ENCODE assay signal across 17 mouse cellular contexts in the genomic region with DNA sequence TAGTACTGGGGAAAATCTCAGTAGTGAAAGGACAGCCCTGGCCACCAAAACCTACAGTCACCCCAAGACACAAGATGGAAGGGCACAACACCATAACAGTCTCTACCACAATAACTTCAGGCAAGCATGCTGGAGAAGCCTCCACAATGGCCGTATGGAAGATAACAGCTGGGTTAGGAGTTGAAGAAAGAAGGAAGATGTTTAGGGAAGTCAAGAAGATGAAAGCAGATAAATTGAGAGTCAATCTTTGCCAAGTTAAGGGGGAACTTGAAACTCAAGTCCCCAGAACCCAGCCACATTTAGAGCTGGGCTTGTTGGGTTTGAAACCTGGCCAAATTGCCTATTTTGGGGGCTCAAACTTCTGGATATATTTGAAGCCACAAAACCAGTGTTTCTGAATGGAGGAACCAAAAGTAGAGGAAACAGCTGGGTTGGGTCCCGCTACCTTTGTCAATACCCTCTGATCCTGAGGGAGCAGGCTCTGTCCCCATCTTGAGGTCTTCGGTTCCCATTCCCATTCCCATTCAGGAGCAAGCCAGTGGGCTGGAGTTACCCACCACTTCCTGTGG.
"Had no signal": no experiment of that assay in that cellular context is flagged by ENCODE, and none has a peak within 500 bp of the region (broad histone marks: within the 10 kb centered on the region; RNA-seq: fewer than 3 reads in every experiment).

No protein-coding gene starts in this region.

- DNase-seq: lung, adult 18-20 months; lung, embryonic 14.5 days; lung, postnatal 10 days; lung, postnatal 4 days; midbrain, embryonic 14.5 days; right cerebral cortex, postnatal 14 days; thymus, adult 2 months; thymus, postnatal 25 days; thymus, postnatal 4 days had no signal

- H3K4me3 ChIP-seq: midbrain, embryonic 10.5 days; midbrain, embryonic 12.5 days; myocyte; neural tube, embryonic 13.5 days; neural tube, embryonic 15.5 days; stomach, embryonic 15.5 days had no signal

- H3K4me2 ChIP-seq: lung, embryonic 14.5 days; midbrain, embryonic 12.5 days; neural tube, embryonic 13.5 days; neural tube, embryonic 15.5 days; stomach, embryonic 15.5 days had no signal

- H3K9ac ChIP-seq: lung, embryonic 14.5 days; midbrain, embryonic 12.5 days; neural tube, embryonic 13.5 days; neural tube, embryonic 15.5 days; stomach, embryonic 15.5 days had no signal

- H3K9me3 ChIP-seq: midbrain, embryonic 10.5 days; midbrain, embryonic 12.5 days; neural tube, embryonic 13.5 days; neural tube, embryonic 15.5 days; stomach, embryonic 15.5 days had no signal

- ATAC-seq: midbrain, embryonic 16.5 days had no signal

- H3K27ac ChIP-seq: midbrain, embryonic 10.5 days; midbrain, embryonic 12.5 days; neural tube, embryonic 13.5 days; neural tube, embryonic 15.5 days; stomach, embryonic 15.5 days; stomach, postnatal 0 days had no signal

- H3K4me1 ChIP-seq: midbrain, embryonic 10.5 days; midbrain, embryonic 12.5 days; neural tube, embryonic 13.5 days; neural tube, embryonic 15.5 days; stomach, embryonic 15.5 days had no signal

- H3K27me3 ChIP-seq: midbrain, embryonic 12.5 days; neural tube, embryonic 13.5 days; neural tube, embryonic 15.5 days; stomach, embryonic 15.5 days had no signal

- H3K36me3 ChIP-seq: midbrain, embryonic 10.5 days; midbrain, embryonic 12.5 days; neural tube, embryonic 13.5 days; neural tube, embryonic 15.5 days; stomach, embryonic 15.5 days had no signal
